Mouse (Mus musculus) telencephalon, adult 2 months (tissue): Measurements from ENCODE around the gene Slc7a8.

Source experiments
- DNase-seq: peaks from one replicate; pipeline ENCODE4 v3.0.0-alpha.2; 2011; ENCODE audit warnings: low read depth, low spot score

The Slc7a8 gene

DNA sequence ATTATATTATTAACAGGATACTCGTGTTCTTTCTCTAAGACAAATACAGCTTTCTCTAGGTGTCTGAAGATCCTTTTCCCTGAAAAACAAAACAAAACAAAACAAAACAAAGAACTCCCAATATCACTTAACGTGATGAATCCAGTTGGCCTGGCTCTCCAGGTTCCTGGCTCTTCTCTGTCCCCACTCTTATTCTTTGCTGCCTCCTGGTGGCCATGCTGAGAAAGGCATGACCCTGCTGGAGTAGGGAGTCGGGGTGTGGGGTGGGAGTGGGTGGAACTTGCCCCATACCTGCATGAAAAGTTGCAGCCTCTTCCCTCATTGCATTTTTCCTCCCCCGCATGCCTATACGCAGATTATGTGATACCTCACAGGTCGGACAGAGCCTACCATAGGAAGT is 80.4 kb downstream of the Slc7a8 start:
- no peak for DNase-seq

GRCm38 (mm10) chr14:54699586-54699985 is 82.2 kb downstream of the Slc7a8 start:
- DNase-seq, result no peak

- no peak for DNase-seq
These were observed 83.0 kb downstream of the Slc7a8 start, which contains the start of gene Gm29776 for GRCm38 (mm10) chr14:54698733-54699132. Gene Gm29776, minus strand, starts transcription at chr14:54698833.

DNA sequence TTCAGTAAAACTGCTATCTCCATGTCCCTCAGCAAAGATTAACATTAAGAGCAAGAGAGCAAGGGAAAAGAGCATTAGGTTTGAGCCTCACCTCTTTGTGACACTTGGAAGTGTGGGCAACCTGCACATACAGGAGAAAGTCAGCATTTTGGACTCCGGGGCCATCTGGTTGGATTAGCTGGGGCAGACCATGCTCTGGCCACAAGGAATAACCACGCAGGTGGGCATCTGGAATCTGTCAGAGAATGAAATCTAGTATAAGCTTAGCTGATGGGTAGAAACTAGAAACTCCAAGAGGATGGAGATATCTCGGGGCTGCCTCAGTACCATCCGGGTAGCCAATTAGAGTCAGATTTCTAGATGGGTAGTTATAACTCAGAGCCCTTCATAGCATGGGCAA is 85.0 kb downstream of the Slc7a8 start:
- no peak for DNase-seq

DNA sequence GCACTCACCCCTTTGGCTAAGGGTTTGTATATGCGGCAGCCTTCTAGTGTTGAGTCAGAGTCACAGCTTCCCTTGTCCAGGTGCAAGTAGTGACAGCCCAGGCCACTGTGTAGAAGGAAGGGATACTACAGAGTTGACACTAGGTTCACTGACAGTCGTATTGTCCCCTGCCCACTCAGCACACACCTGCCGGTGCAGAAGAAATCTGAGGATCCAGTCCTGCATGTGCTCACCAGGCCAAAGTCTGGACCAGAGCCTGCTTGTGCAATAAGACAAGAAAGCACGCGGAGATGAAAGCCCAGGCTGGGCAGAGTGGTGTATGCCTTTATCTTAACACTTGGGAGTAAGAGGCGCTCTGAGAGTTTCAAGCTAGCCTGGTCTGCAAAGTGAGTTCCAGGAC is 86.7 kb downstream of the Slc7a8 start:
- no peak for DNase-seq

DNA sequence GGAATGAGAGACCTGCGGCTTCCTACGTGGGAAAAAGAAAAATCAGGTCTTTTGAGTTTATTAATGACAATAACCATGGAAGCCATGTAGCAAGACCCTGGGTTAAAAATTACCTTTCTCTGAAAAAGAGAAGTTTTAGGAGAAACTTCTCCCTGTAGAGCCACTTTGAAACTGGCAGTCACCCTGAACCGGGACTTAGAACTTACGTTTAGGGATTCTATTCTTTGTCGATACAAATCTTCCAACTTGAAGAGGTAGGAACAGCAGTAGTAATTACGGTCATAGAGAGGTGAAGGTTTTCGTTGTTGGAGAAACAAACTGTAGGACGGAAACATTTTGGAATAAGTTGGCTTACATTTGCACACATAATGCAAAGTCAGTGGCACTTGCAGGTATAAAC is 94.5 kb downstream of the Slc7a8 start:
- DNase-seq, result no peak

- DNase-seq, result peak; percentile 98
These were observed 95.1 kb downstream of the Slc7a8 start, which contains the start of gene Acin1 for GRCm38 (mm10) chr14:54686522-54687143. Gene Acin1, minus strand, starts transcription at chr14:54686931.

DNA sequence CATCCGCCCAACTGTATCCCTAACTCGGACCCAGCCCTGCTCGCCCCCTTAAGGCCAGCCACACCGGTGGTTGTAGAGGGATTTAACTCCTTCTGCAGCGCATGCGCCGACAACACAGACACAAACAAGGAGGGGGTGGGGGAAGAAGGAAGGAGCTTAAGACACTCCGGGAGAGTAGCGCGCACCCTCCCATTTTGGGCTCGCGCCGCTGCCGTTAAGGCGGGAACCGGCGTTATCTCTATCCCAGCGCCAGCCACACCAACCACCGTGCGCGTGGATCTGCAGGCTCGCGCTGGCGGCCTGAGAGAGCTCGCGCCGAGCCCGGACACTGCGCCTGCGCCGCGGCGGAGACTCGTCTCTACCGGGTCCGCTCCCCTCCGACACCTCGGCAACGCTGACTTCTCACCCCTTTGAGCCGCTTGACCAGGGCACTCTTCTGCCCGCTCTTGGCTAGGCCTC is 95.7 kb downstream of the Slc7a8 start, which contains the start of gene 1700123O20Rik:
TSS of gene 1700123O20Rik (plus strand) at position 154 of the 459 bp plus-strand sequence.
- peak; percentile 87 for DNase-seq

- no peak for DNase-seq
These were observed 96.3 kb downstream of the Slc7a8 start for GRCm38 (mm10) chr14:54685471-54685870.

DNA sequence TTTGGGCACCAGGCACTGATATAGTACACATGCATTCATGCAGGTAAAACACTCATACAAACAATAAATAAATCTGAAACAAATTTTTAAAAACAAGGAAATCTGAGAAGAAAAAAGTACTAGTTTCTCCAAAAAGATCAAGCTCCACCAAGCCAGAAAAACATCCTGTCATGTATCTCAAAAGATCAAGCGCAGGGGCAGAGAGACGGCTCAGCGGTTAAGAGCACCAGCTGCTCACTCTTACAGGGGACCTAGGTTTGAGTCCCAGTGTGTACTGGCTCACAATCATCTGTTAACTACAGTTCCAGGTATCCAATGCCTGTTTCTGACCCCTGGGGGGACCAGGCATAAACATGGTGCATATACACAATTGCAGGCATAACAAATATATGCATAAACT is 99.3 kb downstream of the Slc7a8 start:
- DNase-seq, result no peak

DNA sequence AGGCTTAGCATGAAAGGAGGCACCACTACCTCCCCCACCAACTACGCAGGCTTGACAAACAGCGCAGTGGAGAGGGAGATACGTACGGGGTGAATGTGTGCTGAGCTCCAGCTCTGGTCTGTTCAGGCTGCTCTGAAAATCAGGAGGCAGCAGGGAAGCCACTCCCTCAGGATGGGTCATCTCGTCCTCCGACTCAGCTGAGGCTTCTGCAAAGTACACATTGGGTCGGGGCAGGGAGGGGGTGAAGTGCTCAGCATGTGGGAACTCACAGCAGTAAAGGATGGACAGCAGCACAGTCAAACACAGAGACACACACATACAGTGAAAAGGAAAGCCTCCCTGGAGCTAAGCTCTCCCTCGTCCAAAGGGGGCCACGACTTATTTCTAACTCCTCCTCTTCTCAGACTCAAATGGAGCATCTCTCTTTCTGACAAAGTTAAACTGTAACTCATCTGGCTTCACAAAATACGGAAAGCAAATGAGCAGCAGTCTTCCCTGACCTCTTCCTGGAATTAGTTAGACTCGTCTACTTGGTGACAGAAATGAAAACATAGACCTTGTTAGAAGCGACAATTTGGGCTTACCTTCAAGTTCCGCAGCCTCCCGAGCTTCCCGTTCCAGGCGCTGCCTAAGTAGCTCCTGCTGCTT is 103.0 kb downstream of the Slc7a8 start:
- no peak for DNase-seq

- no peak for DNase-seq
These were observed 105.5 kb downstream of the Slc7a8 start for GRCm38 (mm10) chr14:54676290-54676689.

DNA sequence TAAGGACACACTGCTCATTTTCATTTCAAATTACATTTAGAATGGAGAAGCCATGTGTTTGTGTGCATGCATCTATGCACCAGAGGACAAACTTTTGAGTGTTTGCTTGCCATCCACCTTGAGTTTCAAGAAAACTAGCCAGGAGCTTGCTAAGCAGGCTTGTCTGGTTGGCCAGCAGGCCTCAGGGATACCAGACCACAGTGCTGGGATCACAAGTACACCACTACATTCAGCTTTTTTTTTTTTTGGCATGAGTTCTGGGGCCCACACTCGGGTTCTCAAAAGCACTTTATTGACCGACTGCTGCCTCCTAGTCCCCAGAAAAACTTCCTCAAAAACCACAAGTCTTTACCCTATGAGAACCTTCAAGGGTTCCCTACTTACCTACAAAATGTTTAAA is 107.4 kb downstream of the Slc7a8 start:
- DNase-seq, result no peak
